Mouse (Mus musculus): Measurements from ENCODE around the gene Abca12.

Abca12 gene

DNA sequence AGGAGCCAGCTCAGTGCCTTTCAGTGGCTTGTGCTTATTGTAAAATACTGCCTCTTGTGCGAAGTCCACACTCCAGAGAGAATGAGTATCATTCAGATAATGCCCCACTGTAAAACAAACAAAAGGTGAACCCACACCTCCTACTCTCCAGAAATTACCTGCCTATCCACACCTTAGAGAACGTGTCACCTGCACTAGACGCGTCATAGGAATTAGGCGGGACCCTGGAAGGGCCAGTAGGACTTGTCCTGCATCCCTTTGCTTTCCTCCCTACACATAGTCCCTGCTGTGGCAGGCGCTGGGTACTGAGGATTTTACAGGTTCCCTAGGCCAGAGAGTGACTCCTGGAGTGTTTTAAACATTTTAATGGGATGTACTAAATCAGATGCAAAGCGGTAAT lies at the start of gene Abca12:
Abca12 (minus strand) TSS at position 101 of the 400 bp plus-strand sequence.
- DNase-seq (ENCODE audit: low spot score in 2 of 2), result no peak

DNA sequence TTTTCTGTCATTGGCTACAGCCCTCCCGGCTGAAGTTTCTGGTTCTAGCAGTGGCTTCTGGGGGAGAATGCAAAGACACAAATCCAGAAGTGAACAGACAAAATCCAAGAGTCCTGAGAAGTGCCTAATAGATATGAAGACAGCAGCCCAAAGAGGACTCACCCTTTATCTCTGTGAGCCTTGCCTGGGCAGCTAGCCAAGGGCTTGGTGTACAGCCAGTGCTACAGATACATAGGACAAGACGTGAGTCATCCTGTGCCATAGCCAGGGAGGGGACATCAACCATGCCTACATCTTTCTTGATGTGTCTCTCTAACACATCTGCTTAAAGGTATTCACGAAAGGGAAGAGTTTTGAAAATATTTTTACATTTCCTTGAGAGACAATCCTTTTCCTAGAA lies 43.3 kb upstream of the Abca12 start:
- DNase-seq (ENCODE audit: low spot score in 2 of 2), result no peak

DNA sequence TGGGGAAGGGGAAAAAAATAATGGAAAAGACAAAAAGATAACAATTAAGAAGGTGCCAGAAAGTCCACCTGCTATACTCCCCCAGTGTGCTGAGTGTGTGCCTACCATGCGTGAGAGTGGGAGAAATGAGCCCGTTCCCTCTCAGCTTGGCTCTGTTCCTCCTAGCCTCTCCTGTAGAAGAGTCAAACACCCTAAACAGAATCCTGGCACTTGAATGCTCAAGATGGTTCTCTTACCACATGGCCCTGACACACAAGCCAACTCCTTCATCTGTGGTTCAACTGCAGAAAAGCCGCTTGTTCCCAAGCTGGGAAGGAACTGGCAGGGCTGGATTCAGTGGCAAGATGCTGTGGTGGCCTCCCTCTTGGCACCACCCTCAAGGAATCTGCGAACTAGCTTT lies 32.7 kb upstream of the Abca12 start:
- DNase-seq (ENCODE audit: low spot score in 2 of 2), result no peak

DNA sequence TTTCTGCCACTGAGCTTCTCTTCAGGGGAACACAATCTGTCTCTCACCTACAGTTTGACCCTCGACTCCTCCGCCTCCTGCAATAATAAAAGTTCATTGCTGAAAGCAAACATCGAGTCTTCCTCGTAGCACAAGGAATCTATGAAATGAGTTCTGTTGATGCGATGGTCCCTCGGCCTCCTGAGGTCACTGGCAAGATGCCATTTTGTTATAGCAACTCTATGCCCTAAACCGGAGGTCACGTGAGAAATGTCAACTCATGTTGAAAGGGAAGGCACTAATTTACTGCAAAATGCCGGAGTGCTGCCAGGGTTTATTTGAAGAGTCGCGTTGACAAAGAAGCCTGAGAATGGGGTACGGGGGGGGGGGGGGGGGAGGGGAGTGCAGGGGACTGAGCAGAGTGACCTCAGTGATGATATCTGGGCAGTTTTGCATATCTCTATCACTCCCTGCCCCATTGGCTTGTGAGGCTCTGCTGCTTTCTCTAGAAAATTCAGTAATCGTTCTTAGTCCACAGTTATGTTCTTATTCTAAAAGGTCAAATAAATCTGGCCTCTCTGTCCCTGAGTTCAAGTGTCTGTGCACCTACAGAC lies 7.1 kb upstream of the Abca12 start:
- no peak for DNase-seq (ENCODE audit: low spot score in 2 of 2)

DNA sequence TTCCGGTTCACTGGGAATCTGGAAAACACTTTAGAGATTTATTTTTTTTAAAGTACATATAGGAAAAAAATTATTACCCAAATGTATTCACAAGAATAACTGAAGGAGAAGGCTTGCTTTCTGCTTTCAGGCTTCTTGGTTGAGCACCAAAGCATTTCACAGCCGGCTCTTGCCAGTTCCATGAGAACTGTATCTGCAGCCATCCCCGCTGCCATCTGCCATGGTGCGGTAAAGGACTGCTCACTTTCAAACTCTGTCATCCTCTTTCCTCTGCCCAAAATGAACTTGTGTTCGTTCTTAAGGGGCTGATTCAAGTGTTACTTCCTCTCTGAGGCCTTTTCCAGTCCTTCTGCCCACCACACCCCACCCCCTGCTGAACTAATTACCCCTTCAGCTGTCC lies 3.8 kb upstream of the Abca12 start:
- DNase-seq (ENCODE audit: low spot score in 2 of 2), result no peak

DNA sequence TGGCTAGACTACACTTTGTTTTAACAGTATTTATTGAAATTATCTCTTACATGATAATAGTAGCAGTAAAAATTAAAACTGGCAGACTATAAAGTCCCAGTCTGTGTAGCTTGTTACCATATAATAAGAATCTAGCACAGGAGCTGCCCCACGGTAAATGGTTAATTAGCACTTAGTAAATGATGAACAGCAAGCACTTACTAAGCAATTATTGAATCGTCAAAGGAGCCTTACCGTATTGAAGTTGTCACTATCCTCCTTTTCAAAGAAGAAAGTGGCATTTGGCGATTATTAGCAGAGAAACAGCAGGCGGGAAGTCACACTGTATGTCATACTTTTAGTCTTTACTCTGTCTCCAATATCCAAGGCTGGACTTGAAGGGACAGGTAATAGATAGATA lies 3.2 kb upstream of the Abca12 start:
- no peak for DNase-seq (ENCODE audit: low spot score in 2 of 2)

DNA sequence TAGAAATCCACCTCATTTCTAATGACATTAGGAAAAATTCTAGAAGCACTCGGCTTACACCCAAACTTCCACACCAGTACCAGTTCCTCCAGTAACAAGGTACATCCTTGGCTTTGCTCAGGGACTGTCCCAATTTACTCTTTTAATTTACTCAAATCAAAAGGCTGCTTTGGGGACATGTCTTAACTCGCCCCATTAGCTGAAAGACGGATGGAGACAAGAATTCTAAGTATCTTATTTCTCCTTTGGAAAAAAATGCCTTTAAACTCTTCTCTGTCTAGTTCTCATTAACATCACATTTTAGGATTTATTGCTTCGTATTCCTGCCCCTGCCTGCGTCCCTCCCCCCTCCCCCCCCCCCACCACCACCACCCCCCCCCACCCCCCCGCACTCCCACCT lies 626 bp downstream of the Abca12 start:
- no peak for DNase-seq (ENCODE audit: low spot score in 2 of 2)

DNA sequence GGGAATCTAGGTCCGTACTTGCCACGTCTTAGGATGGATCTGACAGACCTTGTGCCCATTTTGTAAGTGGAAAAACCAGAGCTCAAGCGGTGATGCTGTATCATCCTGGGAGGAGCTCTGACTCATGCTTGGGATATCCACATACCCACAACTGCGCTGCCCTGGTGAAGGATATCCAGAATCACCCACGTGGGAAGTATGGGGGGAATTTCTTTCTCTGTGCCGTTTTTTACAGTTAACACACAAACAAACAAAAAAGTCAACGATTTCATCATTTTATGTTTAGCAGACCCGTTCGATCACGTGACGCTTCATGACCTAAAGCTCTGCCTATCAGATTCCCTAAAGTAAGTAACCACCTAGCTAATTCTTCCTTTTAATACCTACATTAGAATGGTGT lies 1.6 kb downstream of the Abca12 start:
- no peak for DNase-seq (ENCODE audit: low spot score in 2 of 2)

DNA sequence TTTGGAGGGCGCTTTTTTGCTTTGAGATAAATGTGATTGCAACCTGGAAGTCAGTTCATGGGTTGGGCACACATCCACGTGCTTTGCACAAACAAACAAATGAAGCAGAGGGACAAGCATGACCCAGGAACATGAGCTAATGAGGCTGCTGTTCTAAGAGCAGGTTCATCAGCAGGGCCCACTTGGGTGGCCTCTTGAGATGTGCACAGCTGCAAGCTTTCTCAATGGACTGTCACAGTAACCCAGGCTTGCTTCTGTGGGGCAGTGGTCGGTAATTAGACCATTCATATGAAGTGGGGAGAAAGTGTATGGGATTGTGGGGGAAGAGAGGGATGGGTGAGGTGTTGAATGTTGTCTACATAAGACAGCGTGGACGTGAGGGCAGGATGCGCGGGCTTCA lies 7.0 kb downstream of the Abca12 start:
- no peak for DNase-seq (ENCODE audit: low spot score in 2 of 2)

DNA sequence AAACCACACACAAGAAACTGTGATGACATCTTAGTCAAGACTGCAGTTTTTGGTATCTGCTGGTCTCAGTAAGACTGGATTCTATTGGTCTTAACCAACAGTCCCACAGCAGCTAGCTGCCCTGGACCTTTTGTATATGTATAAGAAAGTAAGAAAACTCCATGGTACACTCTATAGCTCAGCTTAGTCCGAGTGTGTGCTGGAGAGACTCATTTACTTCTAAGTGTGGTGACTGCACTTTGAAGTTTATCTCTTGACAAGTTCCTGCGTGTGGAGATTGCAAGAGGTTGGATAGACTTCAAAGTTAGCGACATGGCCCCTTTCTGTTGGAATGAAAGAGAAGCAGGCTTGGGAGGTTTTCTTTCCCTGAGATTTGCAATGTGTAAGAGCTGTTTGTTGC lies 17.1 kb downstream of the Abca12 start:
- no peak for DNase-seq (ENCODE audit: low spot score in 2 of 2)

DNA sequence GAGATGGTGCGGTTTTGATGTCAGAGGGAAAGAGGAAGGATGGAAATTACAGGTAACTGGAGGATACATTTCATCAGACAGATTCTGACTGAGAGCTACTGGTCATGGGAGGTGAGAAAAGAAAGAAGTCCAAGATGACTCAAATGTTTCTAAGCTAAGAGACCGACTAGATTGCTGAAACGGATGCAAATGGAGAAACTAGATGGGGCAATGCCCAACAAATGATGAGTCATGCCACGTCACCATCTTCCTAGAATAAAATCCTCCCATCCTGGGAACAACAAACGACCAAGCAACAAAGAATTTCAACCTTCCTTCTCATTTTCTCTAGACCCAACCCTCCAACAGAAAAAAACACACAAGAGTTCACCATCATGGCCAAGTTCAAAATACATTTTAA lies 18.6 kb downstream of the Abca12 start:
- DNase-seq (ENCODE audit: low spot score in 2 of 2), result no peak

DNA sequence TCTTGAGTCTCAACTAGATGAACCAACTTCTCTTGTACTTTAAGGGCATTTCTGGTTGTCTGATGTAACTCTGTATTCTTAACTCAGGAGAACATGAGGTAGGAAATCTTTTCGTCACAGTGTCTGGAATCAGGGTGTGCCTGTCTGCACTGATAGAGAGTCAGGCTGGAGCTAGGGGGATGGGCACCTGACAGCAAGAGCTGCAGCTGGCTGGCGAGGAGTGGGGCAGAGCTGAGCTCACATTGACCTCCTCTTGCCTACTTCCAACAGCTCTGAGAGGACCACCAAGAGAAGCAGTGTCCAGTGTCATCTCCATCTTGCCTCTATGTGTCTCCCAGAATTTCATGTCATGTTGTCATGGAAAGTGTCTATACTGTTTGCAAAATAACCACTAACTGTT lies 20.5 kb downstream of the Abca12 start:
- no peak for DNase-seq (ENCODE audit: low spot score in 2 of 2)

DNA sequence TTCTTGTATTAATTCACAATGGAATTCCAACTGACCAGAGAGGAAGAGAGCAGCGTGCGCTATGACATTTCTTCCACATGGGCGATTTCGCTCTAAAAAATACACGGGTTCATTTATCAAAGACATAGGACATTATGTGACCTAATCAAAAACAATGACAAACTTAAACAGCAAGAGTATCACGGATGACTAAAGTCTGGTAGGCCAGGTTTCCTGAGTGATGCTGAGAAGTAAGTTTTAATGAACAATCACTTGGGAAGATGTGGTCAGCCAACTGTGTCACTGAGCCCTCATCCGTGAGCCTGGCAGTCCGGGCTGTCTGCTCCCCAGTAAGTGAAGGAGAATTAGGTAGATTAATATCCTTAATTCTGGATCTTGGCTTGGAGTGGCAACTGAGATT lies 21.2 kb downstream of the Abca12 start:
- no peak for DNase-seq (ENCODE audit: low spot score in 2 of 2)

DNA sequence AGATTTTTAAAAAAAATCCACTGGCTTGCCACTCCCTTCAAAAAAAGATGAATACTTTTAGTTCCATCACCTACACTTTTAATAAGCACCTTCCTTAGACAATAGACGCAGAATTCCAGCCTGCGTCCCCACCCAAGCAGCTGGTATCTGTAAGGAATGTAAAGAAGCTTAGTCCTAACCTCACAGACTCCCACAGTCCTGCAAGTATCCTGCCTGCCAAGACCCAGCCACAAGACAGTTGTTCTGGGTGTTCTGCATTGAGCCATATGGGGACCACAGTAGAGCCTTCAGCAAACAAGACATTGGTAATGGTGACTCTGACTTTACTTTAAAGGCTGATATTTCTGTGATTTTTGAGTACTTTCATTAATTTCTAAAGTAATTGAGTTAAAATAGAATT lies 22.2 kb downstream of the Abca12 start:
- no peak for DNase-seq (ENCODE audit: low spot score in 2 of 2)

DNA sequence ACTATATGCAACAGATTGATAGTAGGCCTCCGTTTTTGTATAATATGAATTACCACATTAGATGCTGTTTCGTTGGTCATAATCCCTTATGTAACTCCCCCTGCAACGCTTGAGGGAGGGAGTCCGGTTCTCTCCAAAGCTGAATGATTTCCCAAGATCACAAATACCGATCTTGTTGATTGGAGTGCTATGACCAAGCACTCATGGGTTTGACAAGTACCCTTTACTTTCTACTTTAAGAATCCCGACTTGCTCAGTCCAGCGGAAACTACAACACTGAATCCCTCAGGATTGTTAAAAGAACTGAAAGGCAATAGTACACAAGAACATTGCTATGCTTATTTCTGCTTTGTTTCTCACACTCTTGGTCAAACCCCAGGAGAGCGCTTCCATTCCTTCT lies 28.1 kb downstream of the Abca12 start:
- no peak for DNase-seq (ENCODE audit: low spot score in 2 of 2)

DNA sequence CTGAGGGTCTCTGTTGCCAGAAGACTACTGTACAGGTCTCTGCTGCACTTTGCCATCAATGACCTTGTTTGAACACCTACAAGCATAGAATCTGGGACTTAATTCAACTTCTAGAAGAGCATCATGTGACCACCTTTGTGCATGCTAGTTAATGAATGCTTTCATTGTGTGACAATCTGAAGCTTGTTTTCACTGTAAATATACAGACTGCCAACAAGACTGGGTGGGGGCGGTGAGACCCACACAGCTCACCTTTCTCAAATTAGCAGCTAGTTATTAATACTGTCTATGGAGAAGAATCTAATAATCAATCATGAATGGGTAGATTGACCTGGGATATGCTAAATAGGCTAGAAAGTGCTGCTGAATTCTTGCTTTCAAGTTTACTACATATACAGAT lies 30.6 kb downstream of the Abca12 start:
- no peak for DNase-seq (ENCODE audit: low spot score in 2 of 2)

DNA sequence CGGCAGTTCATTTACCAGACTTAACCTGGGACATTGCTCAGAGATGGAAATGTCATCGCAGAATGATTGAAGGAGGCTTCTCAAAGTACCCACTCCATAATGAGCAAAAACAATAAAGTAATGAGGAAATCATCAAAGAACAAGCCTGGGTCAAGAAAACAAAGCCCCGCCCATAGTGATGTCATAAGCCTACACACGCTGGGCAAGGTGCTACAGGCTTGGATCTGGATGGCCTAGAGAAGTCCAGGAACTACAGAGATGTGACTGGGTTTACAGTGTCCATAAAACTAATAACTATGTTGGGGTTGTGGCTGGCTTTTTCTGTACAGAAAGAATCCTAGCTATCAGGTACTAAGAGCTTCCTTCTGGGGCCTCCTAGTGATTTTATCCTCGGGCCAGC lies 41.6 kb downstream of the Abca12 start:
- DNase-seq (ENCODE audit: low spot score in 2 of 2), result no peak

DNA sequence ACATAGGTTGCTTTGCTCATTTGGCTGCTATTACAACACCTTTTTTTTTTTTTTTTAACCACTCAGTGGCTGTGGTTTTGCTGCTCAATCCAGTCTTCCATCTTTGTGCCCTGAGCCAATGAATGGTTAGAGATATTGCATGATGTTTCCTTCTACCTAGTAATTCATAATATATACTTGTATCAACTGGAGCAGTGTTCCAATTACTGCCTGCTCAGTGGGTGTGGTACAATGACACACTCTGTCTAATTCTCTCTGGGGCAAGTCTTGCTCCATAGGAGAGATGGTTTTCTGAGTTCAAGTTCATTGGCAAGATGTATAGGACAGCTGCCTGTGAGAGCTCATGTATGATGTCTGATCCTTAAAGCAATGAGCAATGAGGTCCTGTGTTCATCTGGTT lies 44.4 kb downstream of the Abca12 start:
- no peak for DNase-seq (ENCODE audit: low spot score in 2 of 2)

DNA sequence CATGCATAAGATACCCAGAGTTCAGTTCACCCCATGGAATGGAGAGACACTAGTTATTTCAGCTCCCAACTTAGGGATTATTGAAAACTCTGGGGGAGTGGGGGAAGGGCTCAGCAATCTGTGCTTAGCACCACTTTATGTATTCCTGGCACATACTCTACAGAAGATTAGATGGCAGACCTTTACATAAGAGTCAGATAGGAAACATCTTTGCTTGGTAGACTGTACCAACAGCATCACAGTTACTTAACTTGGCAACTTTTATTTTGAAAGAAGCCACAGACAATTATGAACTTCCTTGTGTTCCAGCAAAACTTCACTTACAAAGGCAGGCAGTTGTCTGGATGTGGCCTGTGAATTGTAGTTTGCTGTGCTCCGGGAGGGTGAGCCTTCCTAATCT lies 46.9 kb downstream of the Abca12 start:
- DNase-seq (ENCODE audit: low spot score in 2 of 2), result no peak

DNA sequence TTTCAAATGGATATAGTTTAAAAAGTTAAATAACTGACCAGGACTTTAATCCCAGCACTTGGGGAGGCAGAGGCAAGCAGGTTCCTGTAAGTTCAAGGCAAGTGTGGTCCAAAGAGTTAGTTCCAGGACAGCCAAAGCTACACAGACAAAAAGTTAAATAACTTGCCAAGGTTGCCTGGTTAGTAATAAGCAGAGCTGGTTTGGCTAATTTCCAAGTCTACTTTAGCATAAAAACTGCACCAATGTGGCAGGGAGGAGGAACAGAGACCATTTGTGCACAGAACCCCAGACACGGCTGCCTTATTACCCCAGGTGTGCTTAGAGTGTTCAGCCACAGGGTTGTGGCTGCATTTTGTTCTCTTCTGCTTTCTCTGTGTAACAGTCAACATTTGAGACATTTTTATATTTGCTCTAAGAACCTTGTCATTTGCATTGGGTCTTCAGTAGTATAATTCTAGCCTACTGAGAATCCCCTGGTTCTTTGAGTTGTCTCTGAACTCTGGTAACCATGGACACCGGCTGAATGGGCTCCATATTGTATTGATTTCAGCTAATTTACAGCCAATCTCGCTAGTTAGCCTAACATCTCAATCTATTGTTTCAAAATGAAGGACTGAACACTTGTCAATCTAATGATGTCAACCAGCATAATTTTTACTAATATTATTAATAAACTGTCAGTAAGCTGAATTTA lies 71.7 kb downstream of the Abca12 start:
- DNase-seq (ENCODE audit: low spot score in 2 of 2), result no peak

DNA sequence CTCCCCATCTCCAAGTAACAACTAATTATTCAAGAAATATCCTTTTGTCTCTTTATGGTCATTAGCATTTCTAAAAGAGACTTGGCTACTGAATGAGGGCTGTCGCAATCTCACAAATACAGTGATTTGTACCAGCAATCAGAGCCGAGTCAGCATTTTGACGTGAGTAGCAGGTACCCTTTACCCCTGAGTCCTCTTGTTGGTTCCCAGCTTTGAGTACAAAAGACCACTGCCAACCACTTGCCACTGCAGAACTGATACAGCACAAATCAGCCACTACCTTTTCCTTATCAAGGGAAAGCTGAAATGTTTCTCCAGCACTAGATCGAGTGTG lies 72.5 kb downstream of the Abca12 start:
- no peak for DNase-seq (ENCODE audit: low spot score in 2 of 2)

DNA sequence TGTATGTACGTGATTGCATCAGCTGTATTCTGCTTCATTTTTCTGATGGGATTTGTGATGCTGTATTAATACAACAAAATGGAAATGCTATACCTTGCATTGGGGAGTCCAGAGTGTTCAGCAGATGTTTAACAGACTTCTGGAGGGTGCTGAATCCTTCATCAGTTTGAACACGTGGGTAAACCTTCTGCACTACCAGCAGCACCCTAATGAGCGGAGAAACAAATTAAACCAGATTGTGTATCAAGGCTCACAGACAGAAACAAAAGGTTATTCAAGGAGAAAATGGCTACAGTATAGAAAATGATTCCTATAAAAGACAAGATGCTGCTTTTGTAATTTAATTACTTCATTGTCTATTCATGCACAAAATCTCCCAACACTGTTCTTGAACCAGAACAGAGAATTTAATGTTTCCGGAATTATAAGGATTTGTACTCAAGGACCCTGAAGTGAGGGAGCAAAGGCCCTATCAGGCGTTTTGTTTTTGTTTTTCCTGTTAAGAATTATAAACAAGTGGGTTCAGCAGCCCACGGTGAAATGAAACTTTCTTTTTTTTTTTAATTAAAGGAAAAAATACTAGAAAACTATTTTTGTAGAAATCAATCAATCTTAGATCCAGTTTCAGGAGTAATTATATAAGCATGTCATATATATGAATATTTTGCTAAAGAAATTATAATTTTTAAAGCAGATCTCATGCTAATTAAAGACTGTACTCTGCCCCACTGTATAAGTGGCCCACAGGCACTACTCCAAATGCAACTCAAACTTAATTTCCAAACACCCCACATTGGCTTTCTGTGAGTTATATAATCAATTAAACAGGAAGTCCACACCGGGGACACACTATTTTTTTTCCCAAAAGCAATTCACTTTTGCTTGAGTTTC lies 73.1 kb downstream of the Abca12 start:
- no peak for DNase-seq (ENCODE audit: low spot score in 2 of 2)
